Mouse (Mus musculus) MEL (cell line): ENCODE data around the gene Cotl1.

Experiments used
- CTCF ChIP-seq, 3 experiments: IDR thresholded peaks in 2 of 3; conservative IDR thresholded peaks in 1 of 3; 2 replicates each; pipeline ENCODE4 v1.5.1; 2011 to 2012; ENCODE audit warnings: low read length in 3 of 3, low read depth in 2 of 3, mild to moderate bottlenecking in 2 of 3, improper control_type of control experiment in 1 of 3, inconsistent platforms in 1 of 3, mixed read lengths in 1 of 3, moderate library complexity in 1 of 3; ENCODE audit not compliant: control insufficient read depth in 1 of 3, insufficient read depth in 1 of 3, poor library complexity in 1 of 3, severe bottlenecking in 1 of 3
- ZNF384 ChIP-seq: IDR thresholded peaks from 2 replicates; pipeline ENCODE4 v1.6.1; 2012; ENCODE audit warnings: low read depth, mild to moderate bottlenecking, inconsistent platforms, low read length, improper control_type of control experiment

- TF ChIP-seq ZNF384 (no peak), CTCF (IDR thresholded peaks at IDR 0.05 in 2 of 3, conservative IDR thresholded peaks at IDR 0.05 in 1 of 3; ENCODE audit: control insufficient read depth in 1 of 3, insufficient read depth in 1 of 3, low read depth in 2 of 3, low read length in 3 of 3, poor library complexity in 1 of 3, severe bottlenecking in 1 of 3) (peak; percentile 69 to 98 (median 80))
Observed at GRCm38 (mm10) chr8:119843444-119843843, 3.1 kb upstream of the Cotl1 start.
